Mouse (Mus musculus): Measurements from ENCODE around the gene AI413582.

GRCm38 (mm10) chr17:27591826-27592564 lies 26.4 kb upstream of the AI413582 start:
- TF ChIP-seq MYB (IDR thresholded peaks at IDR 0.05; ENCODE audit: low read depth, low read length) (no peak), CTCF (IDR thresholded peaks at IDR 0.05 in 2 of 3, conservative IDR thresholded peaks at IDR 0.05 in 1 of 3; ENCODE audit: control insufficient read depth in 1 of 3, insufficient read depth in 1 of 3, low read depth in 2 of 3, low read length in 3 of 3, poor library complexity in 1 of 3, severe bottlenecking in 1 of 3) (peak; percentile 58 to 63 (median 63)), NELFE (IDR thresholded peaks at IDR 0.05; ENCODE audit: low read depth, low read length) (no peak), USF2 (IDR thresholded peaks at IDR 0.05; ENCODE audit: borderline replicate concordance in 1 of 2, insufficient read depth in 1 of 2, low read depth in 1 of 2, low read length in 2 of 2) (no peak)
